Mouse (Mus musculus) heart, postnatal 36 days (tissue): ENCODE data around the gene Il1r1. TPM values are rescaled to one million over a fixed set of nuclear protein-coding genes. Genes with fewer than 3 reads are reported as not detected.

Source experiments
- DNase-seq, 2 experiments: peaks; one replicate each; pipeline ENCODE4 v3.0.0; 2021 to 2022
- intact Hi-C: fragments of 180-260 bp; cut with DNase I; formaldehyde crosslinking; loops from one replicate; pipeline ENCODE4 v1.15.1; 2025
- total RNA-seq, 2 experiments: library from RNA; stranded (reverse); gene quantifications; 2 replicates each; pipeline ENCODE4 v1.2.3; 2021

Gene Il1r1
- total RNA-seq: 1 to 10 TPM; 5.3 to 6.4 TPM

GRCm38 (mm10) chr1:40224539-40225284 is at the start of gene Il1r1:
TSS of gene Il1r1 (plus strand) at chr1:40225080.
- intact Hi-C loops: loop anchor here (2.0 to 5.0 kb wide), 2 partner anchors 42 to 153 kb away; no protein-coding TSS in a partner anchor
- DNase-seq: peak; percentile 83 to 85

GRCm38 (mm10) chr1:40175123-40175522 is 49.8 kb upstream of the Il1r1 start:
- intact Hi-C loops: no loop called here

DNA sequence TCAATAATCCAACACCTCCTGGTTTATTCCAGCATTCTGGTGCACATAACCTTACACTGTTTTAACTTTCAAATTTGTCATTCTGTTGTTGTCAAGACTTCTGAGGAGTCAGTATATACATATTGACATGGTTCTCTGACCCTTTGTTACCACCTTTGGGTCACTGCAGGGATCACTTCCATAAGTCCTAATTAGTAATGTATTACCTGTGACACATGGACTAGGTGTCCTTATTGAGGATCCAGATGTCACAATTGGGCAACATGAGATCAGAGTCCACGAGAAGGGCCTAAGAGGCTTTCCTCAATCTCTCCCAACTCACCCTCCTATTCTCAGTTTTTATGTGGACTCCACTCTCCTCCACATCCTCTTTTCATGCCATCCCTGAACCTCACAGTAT is 49.1 kb upstream of the Il1r1 start:
- no peak for DNase-seq
- intact Hi-C loops: no loop called here

More at GRCm38 (mm10) chr1:40175123-40175522, 49.8 kb upstream of the Il1r1 start:
- DNase-seq: no peak

GRCm38 (mm10) chr1:40179031-40179430 is 45.8 kb upstream of the Il1r1 start:
- intact Hi-C loops: loop anchor here (2.0 kb wide), 1 partner anchor 42 kb away; no protein-coding TSS in a partner anchor
- DNase-seq: no peak

- intact Hi-C loops: loop anchor here (2.0 kb wide), 1 partner anchor 41 kb away; no protein-coding TSS in a partner anchor
- DNase-seq: no peak
These were observed 45.4 kb upstream of the Il1r1 start for GRCm38 (mm10) chr1:40179493-40179892.

DNA sequence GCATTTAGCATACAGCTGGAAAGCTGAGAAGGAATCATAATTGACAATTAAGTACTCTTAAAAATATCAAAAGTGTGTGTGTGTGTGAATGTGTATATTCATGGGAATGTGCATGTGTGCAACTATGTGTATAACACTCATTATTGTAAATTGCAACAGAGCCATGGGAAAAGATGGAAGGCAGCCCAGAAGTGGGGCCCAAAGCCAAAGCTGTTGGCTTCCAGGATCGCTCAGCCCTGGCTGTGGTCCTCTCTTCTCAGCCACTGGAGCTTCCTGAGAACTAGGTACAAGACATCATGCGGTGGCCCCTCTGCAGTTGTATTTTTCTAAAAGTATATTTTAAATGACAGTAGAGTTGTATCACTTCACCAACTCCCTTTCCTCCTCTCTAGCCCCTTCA is 44.0 kb upstream of the Il1r1 start:
- intact Hi-C loops: loop anchor here (5.0 kb wide), 1 partner anchor 111 kb away; no protein-coding TSS in a partner anchor
- peak; percentile 72 to 73 for DNase-seq

GRCm38 (mm10) chr1:40181716-40182115 is 43.2 kb upstream of the Il1r1 start:
- DNase-seq: no peak
- intact Hi-C loops: loop anchor here (5.0 kb wide), 1 partner anchor 111 kb away; no protein-coding TSS in a partner anchor

DNA sequence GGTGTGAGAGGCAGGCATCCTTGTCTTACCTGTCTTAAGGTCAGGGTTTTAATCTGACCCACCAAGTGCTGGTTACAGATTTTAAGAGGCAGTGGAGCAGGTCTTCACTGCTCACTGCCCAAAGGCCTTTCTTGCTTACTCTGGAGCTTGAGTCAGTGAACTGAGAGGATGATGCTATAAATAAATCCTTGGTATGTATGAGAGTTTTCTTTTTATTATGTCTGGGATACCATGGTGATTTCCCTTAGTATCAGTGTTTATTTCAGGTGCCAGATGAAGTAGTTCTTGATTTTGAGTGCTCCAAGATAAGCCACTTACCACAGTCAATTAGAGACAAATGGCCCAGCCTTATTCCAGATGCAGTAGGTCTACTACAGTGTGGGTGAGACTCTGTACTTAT is 41.5 kb upstream of the Il1r1 start:
- DNase-seq: no peak
- intact Hi-C loops: loop anchor here (5.0 kb wide), 1 partner anchor 109 kb away; no protein-coding TSS in a partner anchor

DNA sequence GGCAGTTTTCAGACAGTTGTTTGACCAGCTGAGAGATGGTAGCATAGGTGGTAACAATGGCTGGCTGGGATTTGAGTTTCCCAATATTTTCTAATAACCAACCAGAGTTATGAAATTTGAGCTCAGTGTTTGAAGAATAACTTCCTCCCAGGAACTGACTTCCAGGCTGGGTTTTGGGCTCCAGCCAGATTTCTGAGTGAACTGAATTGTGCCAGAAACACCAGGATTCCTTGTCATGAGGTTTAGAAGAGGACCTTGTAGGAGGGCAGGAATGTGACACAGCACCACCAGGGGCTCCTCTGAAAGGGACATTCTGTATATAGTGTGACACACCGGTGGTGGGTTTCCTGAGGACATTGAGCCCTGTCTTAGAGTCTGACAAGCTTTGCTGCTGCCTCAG is 36.9 kb upstream of the Il1r1 start:
- intact Hi-C loops: no loop called here
- DNase-seq: peak; percentile 34 to 49

DNA sequence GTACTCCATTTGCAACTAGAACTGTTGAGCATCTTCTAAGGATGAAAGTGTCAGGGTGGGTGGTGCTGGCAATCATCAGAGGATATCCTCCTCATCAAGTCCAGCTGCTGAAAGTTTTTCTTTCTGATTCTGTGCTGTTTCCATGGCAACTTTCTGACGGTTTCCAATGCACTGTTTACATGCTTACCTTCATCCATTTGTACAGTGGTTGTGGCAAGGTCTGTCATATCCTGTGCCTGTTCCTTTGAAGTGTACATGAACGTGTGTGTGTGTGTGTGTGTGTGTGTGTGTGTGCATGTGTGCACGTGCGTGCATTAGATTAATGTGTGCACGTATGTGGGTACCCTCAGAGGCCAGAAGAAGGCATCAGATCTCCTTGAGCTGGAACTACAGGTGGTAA is 34.9 kb upstream of the Il1r1 start:
- no peak for DNase-seq
- intact Hi-C loops: no loop called here

DNA sequence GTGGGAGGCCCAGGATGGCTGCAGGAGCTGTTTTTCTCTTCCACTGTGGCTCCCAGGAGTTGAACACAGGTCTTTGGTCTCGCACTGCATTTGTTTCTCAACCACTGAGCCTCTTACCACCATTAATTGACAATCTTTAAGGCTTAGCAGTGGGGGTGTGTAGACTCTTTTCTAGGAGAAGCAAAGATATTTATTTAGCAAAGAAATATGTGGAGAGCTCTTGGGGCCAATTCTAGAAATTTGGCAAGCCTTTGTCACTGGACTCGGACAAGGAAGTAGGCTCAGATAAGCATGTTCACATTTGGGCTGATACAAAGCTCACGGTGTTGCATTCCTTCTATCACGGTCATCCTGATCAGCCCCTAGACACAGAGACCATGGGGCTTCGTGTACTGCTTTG is 34.0 kb upstream of the Il1r1 start:
- no peak for DNase-seq
- intact Hi-C loops: no loop called here

DNA sequence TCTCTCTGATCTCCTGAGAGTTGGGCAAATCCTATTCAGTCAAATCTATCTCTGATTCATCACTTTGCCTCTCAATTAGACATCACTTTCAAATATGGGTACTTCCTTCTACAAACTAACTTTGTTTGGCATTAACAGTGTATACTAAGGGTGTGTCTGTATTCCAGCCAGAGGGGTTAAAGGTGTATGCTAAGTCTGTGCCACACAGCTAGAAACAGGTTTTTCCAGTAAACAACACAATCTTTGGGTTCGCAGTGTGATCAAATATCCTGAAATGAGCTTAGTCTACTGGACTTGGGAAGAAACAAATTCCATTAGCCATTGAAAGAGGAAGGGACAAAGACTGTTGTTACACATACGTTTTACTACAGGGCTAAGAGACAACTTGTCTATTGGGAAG is 30.6 kb upstream of the Il1r1 start:
- DNase-seq: no peak
- intact Hi-C loops: no loop called here

- DNase-seq: no peak
- intact Hi-C loops: no loop called here
These were observed 11.3 kb upstream of the Il1r1 start for GRCm38 (mm10) chr1:40213337-40214159.

- intact Hi-C loops: no loop called here
- no peak for DNase-seq
These were observed 7.4 kb upstream of the Il1r1 start for GRCm38 (mm10) chr1:40217521-40217920.

- DNase-seq: no peak
- intact Hi-C loops: no loop called here
These were observed 6.3 kb upstream of the Il1r1 start for GRCm38 (mm10) chr1:40218603-40219002.

GRCm38 (mm10) chr1:40220549-40220948 is 4.3 kb upstream of the Il1r1 start:
- no peak for DNase-seq
- intact Hi-C loops: loop anchor here (2.0 kb wide), 1 partner anchor 42 kb away; no protein-coding TSS in a partner anchor

DNA sequence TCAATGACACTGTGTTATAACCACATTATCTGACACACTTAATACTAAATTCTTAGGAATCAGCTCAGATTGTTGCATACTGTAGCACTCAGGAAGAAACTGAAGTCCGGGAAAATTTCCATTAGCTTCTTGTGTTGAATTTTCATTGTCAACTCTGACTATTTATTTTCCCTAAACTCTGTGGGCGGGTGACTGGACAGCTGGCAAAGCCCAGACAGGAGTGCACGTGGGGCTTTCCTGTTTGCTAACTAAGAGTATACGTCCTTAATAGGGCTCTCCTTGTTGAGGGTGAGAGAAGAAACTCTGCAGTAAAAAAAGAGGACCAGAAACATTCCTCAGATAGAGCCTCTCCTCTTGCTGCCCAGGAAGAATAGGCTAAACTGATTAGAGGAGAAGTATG is 3.0 kb upstream of the Il1r1 start:
- no peak for DNase-seq
- intact Hi-C loops: loop anchor here (1.0 to 2.0 kb wide), 2 partner anchors 43 to 105 kb away; no protein-coding TSS in a partner anchor

GRCm38 (mm10) chr1:40222680-40223079 is 2.2 kb upstream of the Il1r1 start:
- DNase-seq: peak in 1 of 2 experiments; percentile 24
- intact Hi-C loops: loop anchor here (1.0 kb wide), 1 partner anchor 105 kb away; no protein-coding TSS in a partner anchor

GRCm38 (mm10) chr1:40223591-40223990 is 1.3 kb upstream of the Il1r1 start:
- intact Hi-C loops: no loop called here
- peak in 1 of 2 experiments; percentile 12 for DNase-seq

GRCm38 (mm10) chr1:40225580-40225979 is 700 bp downstream of the Il1r1 start:
- DNase-seq: no peak
- intact Hi-C loops: loop anchor here (2.0 to 5.0 kb wide), 2 partner anchors 41 to 152 kb away; no protein-coding TSS in a partner anchor

- no peak for DNase-seq
- intact Hi-C loops: loop anchor here (5.0 kb wide), 1 partner anchor 148 kb away; no protein-coding TSS in a partner anchor
These were observed 4.2 kb downstream of the Il1r1 start for GRCm38 (mm10) chr1:40229033-40229432.
